Mouse (Mus musculus) lung, postnatal 0 days (tissue): ENCODE measurements around the gene Vps37b.

Source experiments
- CTCF ChIP-seq: IDR thresholded peaks from 2 replicates; pipeline ENCODE4 v1.5.1; 2016; ENCODE audit warnings: antibody characterized with exemption, mild to moderate bottlenecking
- EP300 ChIP-seq: IDR thresholded peaks from 2 replicates; pipeline ENCODE4 v1.6.1; 2016; ENCODE audit warnings: antibody characterized with exemption, mild to moderate bottlenecking, control low read depth

DNA sequence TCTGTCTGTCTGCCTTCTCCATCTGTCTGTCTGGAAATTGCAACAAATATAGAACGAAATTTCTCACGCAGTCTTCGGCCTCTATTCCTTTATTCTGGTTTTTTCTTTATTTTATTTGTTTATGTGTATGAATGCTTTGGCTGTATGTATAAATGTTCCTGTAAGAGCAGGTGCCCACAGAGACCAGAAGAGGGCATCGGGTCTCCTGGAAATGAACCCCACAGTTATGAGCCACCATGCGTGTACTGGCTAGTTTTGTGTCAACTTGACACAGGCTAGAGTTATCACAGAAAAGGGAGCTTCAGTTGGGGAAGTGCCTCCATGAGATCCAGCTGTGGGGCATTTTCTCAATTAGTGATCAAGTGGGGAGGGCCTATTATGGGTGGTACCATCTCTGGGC, 11.9 kb upstream of the Vps37b start:
- peak; percentile 23 for TF ChIP-seq CTCF
- no peak for TF ChIP-seq EP300
